Mouse (Mus musculus) G1E (cell line): ENCODE results near the gene Actl11. TPM values are rescaled to one million over a fixed set of nuclear protein-coding genes. Genes with fewer than 3 reads are reported as not detected.
A peak's percentile ranks its signal among the peaks of the same experiment; 100 is the strongest.

ENCODE experiments used
- ATAC-seq: 2 replicates; pipeline ENCODE4 v1.8.0; 2016; ENCODE audit warnings: mild to moderate bottlenecking; ENCODE audit not compliant: insufficient number of reproducible peaks, poor library complexity, low FRiP score, severe bottlenecking; ENCODE audit errors: extremely low read depth
- DNase-seq: peaks from one replicate; pipeline ENCODE4 v3.0.0; 2012; ENCODE audit warnings: low spot score
- H3K27me3 ChIP-seq: 2 replicates; pipeline ENCODE4 v1.6.1; 2012; ENCODE audit warnings: mild to moderate bottlenecking, low read length, inconsistent platforms; ENCODE audit not compliant: insufficient read depth
- H3K36me3 ChIP-seq: replicated peaks from 2 replicates; pipeline ENCODE3; 2012; ENCODE audit warnings: mild to moderate bottlenecking, inconsistent platforms
- H3K4me1 ChIP-seq: 2 replicates; pipeline ENCODE4 v1.6.1; 2012; ENCODE audit warnings: low read depth, low read length, inconsistent platforms, mixed read lengths; ENCODE audit not compliant: insufficient read depth
- H3K4me3 ChIP-seq: 2 replicates; pipeline ENCODE4 v1.5.1; 2012; ENCODE audit warnings: low read depth, mild to moderate bottlenecking, inconsistent platforms, low read length, moderate library complexity, mixed read lengths
- H3K9me3 ChIP-seq: replicated peaks from 2 replicates; pipeline ENCODE4 v1.6.1; 2012; ENCODE audit warnings: inconsistent platforms
- CTCF ChIP-seq: IDR thresholded peaks from 2 replicates; pipeline ENCODE4 v1.5.1; 2012; ENCODE audit warnings: low read depth, low read length, inconsistent platforms, mixed read lengths
- GATA1 ChIP-seq: IDR thresholded peaks from 2 replicates; pipeline ENCODE4 v1.6.1; 2012; ENCODE audit warnings: borderline replicate concordance, low read length, inconsistent platforms, mixed read lengths
- GATA2 ChIP-seq: IDR thresholded peaks from 2 replicates; pipeline ENCODE4 v1.6.1; 2012; ENCODE audit warnings: low read depth, low read length, inconsistent platforms, borderline replicate concordance
- POLR2AphosphoS5 ChIP-seq: IDR thresholded peaks from 2 replicates; pipeline ENCODE4 v1.6.1; 2012; ENCODE audit warnings: low read depth, low read length, inconsistent platforms; ENCODE audit not compliant: insufficient replicate concordance
- TAL1 ChIP-seq: conservative IDR thresholded peaks from 2 replicates; pipeline ENCODE4 v1.6.1; 2012; ENCODE audit warnings: low read depth, low read length, inconsistent platforms, mixed read lengths
- polyA plus RNA-seq: library from polyadenylated mRNA; stranded (reverse); fragments of >175 nt; gene quantifications from 2 replicates; pipeline ENCODE4 v1.2.3, GENCODE M21; 2012
- total RNA-seq, 2 experiments: library from RNA; stranded (forward) in 1 of 2; stranded (reverse) in 1 of 2; fragments of 200-1000 nt in 1 of 2; fragments of >200 nt in 1 of 2; fragmentation: Nextera tagmentation in 1 of 2; gene quantifications; 2 replicates each; pipeline ENCODE4 v1.2.3; 2014 to 2017

Gene Actl11
- total and polyA plus RNA-seq, 3 experiments = 0.11 TPM; not detected in 2

DNA sequence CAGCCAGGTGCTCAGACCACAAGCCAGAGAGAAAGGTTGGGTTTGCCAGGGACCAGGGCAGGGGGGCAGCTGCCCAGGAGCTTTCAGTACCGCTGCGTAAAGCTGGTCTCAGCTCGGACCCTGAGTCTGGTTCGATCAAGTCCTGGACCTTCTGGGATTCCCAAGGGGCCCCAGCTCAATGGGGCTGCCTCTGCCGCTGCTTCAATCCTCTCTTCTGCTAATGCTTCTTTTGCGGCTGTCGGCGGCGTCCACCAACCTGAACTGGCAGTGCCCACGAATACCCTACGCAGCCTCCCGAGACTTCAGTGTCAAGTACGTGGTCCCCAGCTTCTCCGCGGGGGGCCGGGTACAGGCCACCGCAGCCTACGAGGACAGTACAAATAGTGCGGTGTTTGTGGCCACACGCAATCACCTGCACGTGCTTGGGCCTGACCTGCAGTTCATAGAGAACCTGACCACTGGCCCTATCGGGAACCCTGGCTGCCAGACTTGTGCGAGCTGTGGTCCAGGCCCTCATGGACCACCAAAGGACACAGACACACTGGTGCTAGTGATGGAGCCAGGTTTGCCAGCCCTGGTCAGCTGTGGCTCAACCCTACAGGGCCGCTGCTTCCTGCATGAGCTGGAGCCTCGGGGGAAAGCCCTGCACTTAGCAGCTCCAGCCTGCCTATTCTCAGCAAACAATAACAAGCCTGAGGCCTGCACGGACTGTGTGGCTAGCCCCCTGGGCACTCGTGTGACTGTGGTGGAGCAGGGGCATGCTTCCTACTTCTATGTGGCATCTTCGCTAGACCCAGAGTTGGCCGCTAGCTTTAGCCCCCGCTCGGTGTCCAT is 21.1 kb upstream of the Actl11 start:
- peaks cover 13% of the 10 kb centered on the region for H3K36me3 ChIP-seq
- ATAC-seq = no peak
- H3K27me3 ChIP-seq = peaks cover 45% of the 10 kb centered on the region
- no peak for TF ChIP-seq TAL1
- no peak for TF ChIP-seq GATA2
- TF ChIP-seq GATA1 = no peak
- H3K4me3 ChIP-seq = peak overlapping the region; percentile 61; the same call in 1 of the 2 replicates
- H3K9me3 ChIP-seq = no peaks in the 10 kb centered on the region
- DNase-seq = no peak
- H3K4me1 ChIP-seq = peaks cover 27% of the 10 kb centered on the region

DNA sequence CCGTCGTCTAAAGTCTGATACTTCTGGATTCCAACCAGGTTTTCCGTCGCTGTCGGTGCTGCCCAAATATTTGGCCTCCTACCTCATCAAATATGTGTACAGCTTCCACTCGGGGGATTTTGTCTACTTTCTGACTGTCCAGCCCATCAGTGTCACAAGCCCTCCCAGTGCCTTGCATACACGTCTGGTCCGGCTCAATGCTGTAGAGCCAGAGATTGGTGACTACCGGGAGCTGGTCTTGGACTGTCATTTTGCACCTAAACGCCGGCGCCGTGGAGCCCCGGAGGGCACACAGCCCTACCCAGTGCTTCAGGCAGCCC is 20.5 kb upstream of the Actl11 start:
- no peak for TF ChIP-seq TAL1
- TF ChIP-seq GATA2 = no peak
- TF ChIP-seq POLR2AphosphoS5 = no peak
- no peak for TF ChIP-seq CTCF
- no peak for TF ChIP-seq GATA1
- Histone ChIP-seq H3K4me1 (peaks cover 27% of the 10 kb centered on the region), H3K9me3 (no peaks in the 10 kb centered on the region), H3K27me3 (peaks cover 50% of the 10 kb centered on the region), H3K36me3 (peaks cover 7% of the 10 kb centered on the region), H3K4me3 (no peak overlapping the region)
- DNase-seq (no peak), ATAC-seq (no peak)

DNA sequence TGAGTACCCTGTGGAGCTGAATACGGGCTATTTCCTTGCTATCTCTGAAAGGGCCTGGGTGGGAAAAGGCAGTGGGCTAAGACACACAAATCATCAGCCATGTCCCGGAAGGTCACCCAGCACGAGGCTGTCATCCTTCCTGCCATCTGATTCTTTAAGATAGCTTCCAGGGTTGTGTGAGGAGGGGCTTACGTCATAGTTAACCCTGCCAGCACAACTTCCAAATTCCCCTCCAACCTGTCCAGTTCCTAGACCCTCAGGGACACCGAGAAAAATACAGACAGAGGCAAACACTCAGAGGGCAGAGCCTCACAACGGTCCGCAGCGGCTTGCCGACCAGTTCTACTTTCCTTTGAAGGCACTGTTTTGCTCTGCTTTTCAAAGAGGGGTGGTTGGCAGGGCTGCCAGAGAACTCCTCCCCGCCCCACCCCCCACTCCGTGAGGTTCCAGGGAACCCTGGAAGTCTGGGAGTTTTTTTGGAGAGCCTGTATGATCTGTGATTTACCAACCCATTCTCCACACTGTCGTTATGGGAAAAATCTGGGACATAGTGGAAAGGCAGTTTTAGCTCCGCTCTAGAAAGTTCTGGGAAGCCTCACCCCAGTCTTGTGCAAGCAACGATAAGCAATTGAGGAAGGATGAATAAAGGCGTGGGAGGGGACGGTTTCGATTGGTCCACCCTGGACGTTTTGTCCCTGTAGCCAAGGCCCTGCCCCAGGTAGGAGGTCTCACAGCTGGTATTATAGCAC is 19.7 kb upstream of the Actl11 start:
- TF ChIP-seq CTCF = no peak
- TF ChIP-seq TAL1 = no peak
- no peak for TF ChIP-seq GATA1
- TF ChIP-seq POLR2AphosphoS5 = no peak
- TF ChIP-seq GATA2 = no peak
- no peak for DNase-seq
- no peaks in the 10 kb centered on the region for H3K36me3 ChIP-seq
- no peaks in the 10 kb centered on the region for H3K9me3 ChIP-seq
- no peak overlapping the region for H3K4me3 ChIP-seq
- ATAC-seq = no peak
- H3K27me3 ChIP-seq = peaks cover 59% of the 10 kb centered on the region
- H3K4me1 ChIP-seq = peaks cover 27% of the 10 kb centered on the region

DNA sequence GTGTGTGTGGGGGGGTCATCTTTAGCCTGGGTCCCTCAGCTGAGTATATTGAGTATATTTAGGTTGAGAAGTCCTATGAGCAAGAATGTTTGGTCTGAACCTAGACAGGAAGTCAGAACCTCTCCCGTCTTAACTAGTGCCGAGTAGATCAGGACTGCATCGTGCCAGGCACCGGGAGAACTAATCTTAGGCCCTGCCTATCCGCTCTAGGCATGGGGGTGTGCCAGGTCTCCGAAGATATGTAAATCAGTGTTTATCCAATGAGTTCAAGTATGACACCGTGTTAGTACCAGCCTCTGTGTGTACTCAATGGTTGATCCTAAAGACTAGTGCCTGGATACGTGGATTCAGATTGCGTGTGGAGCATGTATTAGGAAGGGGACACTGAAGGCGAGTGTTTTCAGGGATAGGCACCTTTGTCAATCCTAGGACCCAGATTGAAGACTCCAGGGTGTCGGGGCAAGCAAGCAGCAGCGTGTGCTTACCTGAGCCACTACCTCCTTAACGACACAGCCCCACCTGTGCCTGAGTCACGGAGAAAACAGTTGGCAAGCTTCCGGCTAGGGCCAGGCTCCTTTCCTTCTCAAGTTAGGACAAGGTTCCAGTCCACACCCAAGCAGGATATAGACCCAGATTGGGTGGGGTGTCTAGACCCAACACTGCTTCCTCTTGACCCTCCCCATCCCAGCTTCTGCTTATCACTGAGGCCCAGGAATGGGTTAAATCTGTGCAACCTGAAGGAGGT is 18.1 kb upstream of the Actl11 start:
- TF ChIP-seq CTCF (no peak), GATA1 (no peak), GATA2 (no peak), POLR2AphosphoS5 (no peak), TAL1 (no peak)
- H3K36me3 ChIP-seq = no peaks in the 10 kb centered on the region
- no peaks in the 10 kb centered on the region for H3K9me3 ChIP-seq
- H3K27me3 ChIP-seq = peaks cover 73% of the 10 kb centered on the region
- no peak overlapping the region for H3K4me3 ChIP-seq
- ATAC-seq (no peak), DNase-seq (no peak)
- H3K4me1 ChIP-seq = peaks cover 27% of the 10 kb centered on the region

DNA sequence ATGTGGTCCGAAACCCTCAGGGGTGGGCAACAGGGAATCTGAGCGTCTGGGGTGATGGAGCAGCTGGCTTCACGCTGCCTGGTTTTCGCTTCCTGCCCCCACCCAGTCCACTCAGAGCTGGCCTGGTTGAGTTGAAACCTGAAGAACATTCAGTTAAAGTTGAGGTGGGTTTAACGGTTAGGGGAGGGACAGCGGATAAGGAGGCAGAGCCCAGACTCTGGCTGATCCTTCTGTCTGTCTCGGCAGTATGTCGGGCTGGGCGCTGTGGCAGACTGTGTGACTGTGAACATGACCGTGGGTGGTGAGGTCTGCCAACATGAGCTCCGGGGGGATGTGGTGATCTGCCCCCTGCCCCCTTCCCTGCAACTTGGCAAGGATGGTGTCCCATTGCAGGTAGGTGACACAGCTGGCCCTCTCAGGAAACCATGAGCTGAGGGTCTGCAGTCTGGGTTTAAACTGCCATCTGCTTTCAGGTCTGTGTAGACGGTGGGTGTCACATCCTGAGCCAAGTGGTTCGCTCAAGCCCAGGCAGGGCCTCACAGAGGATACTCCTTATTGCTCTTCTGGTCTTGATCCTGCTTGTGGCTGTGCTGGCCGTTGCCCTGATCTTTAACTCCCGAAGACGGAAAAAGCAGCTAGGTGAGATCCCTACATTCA is 13.4 kb upstream of the Actl11 start:
- Histone ChIP-seq H3K36me3 (no peaks in the 10 kb centered on the region), H3K27me3 (peaks cover 94% of the 10 kb centered on the region), H3K4me3 (no peak overlapping the region), H3K4me1 (no peaks in the 10 kb centered on the region), H3K9me3 (no peaks in the 10 kb centered on the region)
- ATAC-seq = no peak
- TF ChIP-seq GATA1 = no peak
- TF ChIP-seq CTCF = no peak
- TF ChIP-seq POLR2AphosphoS5 = no peak
- no peak for TF ChIP-seq TAL1
- no peak for TF ChIP-seq GATA2
- DNase-seq = no peak
